Mouse (Mus musculus): ENCODE results near the gene Grk6.

GRCm38 (mm10) chr13:55498906-55499305 is 54.0 kb downstream of the Grk6 start:
- no peak for TF ChIP-seq CTCF (IDR thresholded peaks at IDR 0.05; ENCODE audit: extremely low read depth, insufficient read depth, insufficient read length, insufficient replicate concordance)
- no peak for TF ChIP-seq POLR2A (IDR thresholded peaks at IDR 0.05; ENCODE audit: low read depth, low read length)
